Mouse (Mus musculus) stomach, embryonic 14.5 days (tissue): Measurements from ENCODE around the gene Maml3. TPM values are rescaled to one million over a fixed set of nuclear protein-coding genes. Genes with fewer than 3 reads are reported as not detected.

Experiments
- ATAC-seq: fragments of 200-750 bp; cut with Nextera tagmentation; 2 replicates; pipeline ENCODE4 v1.8.0; 2017; ENCODE audit warnings: low read depth, moderate TSS enrichment; ENCODE audit not compliant: insufficient number of reproducible peaks, insufficient read depth, low FRiP score
- H3K27ac ChIP-seq: fragments of 300-500 bp; sonication (generic); 2 replicates; pipeline ENCODE4 v1.5.1; 2014; ENCODE audit warnings: mild to moderate bottlenecking, low read length, moderate library complexity, mixed read lengths
- H3K27me3 ChIP-seq: fragments of 300-500 bp; sonication (generic); 2 replicates; pipeline ENCODE4 v1.6.1; 2014; ENCODE audit warnings: low read length, control low read depth, mixed read lengths; ENCODE audit not compliant: control insufficient read depth, insufficient read depth
- H3K36me3 ChIP-seq: fragments of 300-500 bp; sonication (generic); 2 replicates; pipeline ENCODE4 v1.6.1; 2014; ENCODE audit warnings: mild to moderate bottlenecking, control low read depth, low read length, moderate library complexity, mixed read lengths; ENCODE audit not compliant: control insufficient read depth, insufficient read depth
- H3K4me1 ChIP-seq: fragments of 300-500 bp; sonication (generic); 2 replicates; pipeline ENCODE4 v1.6.1; 2014; ENCODE audit warnings: low read length, control low read depth, mixed read lengths; ENCODE audit not compliant: control insufficient read depth, insufficient read depth
- H3K4me2 ChIP-seq: fragments of 300-500 bp; sonication (generic); replicated peaks from 2 replicates; pipeline ENCODE4 v1.6.1; 2014; ENCODE audit warnings: low read depth, low read length, control low read depth
- H3K4me3 ChIP-seq: fragments of 300-500 bp; sonication (generic); 2 replicates; pipeline ENCODE4 v1.5.1; 2014; ENCODE audit warnings: low read depth, low read length, control low read depth
- H3K9ac ChIP-seq: fragments of 300-500 bp; sonication (generic); replicated peaks from 2 replicates; pipeline ENCODE4 v1.6.1; 2014; ENCODE audit warnings: low read depth, mild to moderate bottlenecking, control low read depth, low read length, moderate library complexity, mixed read lengths
- H3K9me3 ChIP-seq: fragments of 300-500 bp; sonication (generic); 2 replicates; pipeline ENCODE4 v1.6.1; 2016; ENCODE audit warnings: low read depth, low read length, control low read depth; ENCODE audit not compliant: control insufficient read depth
- WGBS: fragments of 180-500 bp; shearing (Covaris S2); extraction: QIAGEN DNeasy Blood & Tissue Kit; methylation state at CpG from one replicate; pipeline ENCODE4 v1.1.7; 2014; 5-methylcytosine and 5-hydroxymethylcytosine counted together
- polyA plus RNA-seq: library from polyadenylated mRNA; unstranded; fragments of >200 nt; fragmentation: Nextera tagmentation; extraction: Ambion mirVana; gene quantifications from 2 replicates; pipeline ENCODE4 v1.2.1, GENCODE M21; 2014

The Maml3 gene
- polyA plus RNA-seq, 1 experiment from 2014 or later = 9.3 TPM

DNA sequence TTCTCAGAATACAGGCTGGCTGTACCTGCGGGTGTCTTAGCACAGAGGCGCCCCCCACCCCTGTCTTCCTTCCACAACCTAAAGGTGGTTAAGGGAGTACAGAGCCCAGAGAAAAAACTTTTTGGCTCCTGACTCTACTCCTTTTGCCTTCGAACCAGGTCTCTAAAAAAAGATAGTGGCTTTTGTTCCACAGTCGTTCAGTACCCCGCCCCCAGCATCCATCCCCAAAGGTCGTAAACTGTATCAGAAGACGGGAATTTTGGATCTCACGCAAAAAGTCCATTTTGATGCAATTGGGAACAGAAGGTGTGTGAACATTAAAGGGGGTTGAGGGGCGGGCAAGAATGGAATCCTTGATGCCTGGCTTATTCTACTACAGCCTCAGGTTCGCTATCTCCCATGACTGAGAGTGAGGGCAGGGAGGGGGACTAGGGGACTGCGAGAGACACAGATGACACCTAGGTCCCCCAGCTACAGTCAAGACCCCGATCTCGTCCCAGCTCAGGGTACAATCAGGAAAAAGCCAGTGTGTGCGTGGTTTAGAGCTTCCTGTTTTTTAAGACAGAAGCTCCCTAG, 3.4 kb downstream of the Maml3 start:
- Histone ChIP-seq H3K9ac (peak overlapping the region; percentile 45), H3K9me3 (no peaks in the 10 kb centered on the region), H3K4me1 (peaks cover 12% of the 10 kb centered on the region), H3K27ac (peak overlapping the region; percentile 84), H3K4me2 (peak overlapping the region; percentile 56), H3K27me3 (no peaks in the 10 kb centered on the region), H3K4me3 (peak overlapping the region; percentile 87), H3K36me3 (no peaks in the 10 kb centered on the region)
- 1% methylated on average over 14 of the region's 14 CpGs for WGBS
- ATAC-seq = peak; percentile 14; the same call in 1 of the 2 replicates

GRCm38 (mm10) chr3:52100926-52101325, 4.0 kb downstream of the Maml3 start:
- Histone ChIP-seq H3K4me1 (peaks cover 12% of the 10 kb centered on the region), H3K9ac (no peak overlapping the region), H3K36me3 (no peaks in the 10 kb centered on the region), H3K9me3 (no peaks in the 10 kb centered on the region), H3K27ac (no peak overlapping the region), H3K27me3 (no peaks in the 10 kb centered on the region), H3K4me2 (peak overlapping the region; percentile 56), H3K4me3 (peak overlapping the region; percentile 87; the same call in 1 of the 2 replicates)
- WGBS = 39% methylated on average over 9 of the region's 9 CpGs
- no peak for ATAC-seq

DNA sequence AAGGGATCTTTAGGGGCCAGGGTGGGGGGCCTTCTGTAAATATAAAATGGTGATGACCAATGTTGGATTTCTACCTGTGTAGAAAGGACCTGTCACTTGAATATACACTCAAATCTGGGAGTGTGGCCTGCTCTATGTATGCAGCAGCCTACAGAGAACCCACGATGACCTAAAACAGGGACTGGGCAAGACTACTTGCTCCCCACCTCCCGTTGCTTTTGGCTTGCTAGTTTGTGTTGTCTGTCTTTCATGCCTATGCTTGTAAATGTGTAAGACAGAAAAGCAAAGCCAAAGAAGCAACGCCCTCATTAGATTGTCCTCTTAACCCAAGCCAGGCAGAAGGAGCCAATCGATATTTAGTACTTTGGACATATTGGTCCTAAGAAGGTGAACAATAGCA, 4.6 kb downstream of the Maml3 start:
- Histone ChIP-seq H3K27ac (no peak overlapping the region; the same call in 1 of the 2 replicates), H3K9ac (no peak overlapping the region), H3K36me3 (no peaks in the 10 kb centered on the region), H3K27me3 (no peaks in the 10 kb centered on the region), H3K9me3 (no peaks in the 10 kb centered on the region), H3K4me1 (peaks cover 12% of the 10 kb centered on the region), H3K4me2 (no peak overlapping the region), H3K4me3 (no peak overlapping the region)
- WGBS = 75% methylated on average over 4 of the region's 4 CpGs
- ATAC-seq = no peak

DNA sequence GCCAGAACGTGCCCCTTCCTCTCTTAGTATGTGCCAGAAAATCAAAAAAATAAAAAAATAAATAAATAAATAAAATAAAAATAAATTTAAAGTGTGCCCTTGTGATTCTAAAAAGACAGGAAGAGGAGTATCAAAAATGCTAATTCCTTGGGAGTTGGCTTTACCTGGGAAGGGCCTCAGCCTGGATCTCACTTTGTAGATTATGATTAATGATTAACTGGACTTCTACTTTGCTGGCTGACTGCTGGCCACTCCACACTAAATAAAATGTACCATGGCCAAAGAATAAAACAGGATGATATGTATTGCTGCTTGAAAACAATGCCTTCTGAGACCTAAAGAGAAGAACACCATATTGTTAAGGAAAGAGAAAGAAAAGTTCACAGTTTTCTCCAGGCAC, 5.6 kb downstream of the Maml3 start:
- Histone ChIP-seq H3K4me2 (no peak overlapping the region; the same call in 1 of the 2 replicates), H3K4me3 (no peak overlapping the region), H3K4me1 (peaks cover 12% of the 10 kb centered on the region), H3K9me3 (no peaks in the 10 kb centered on the region), H3K27me3 (no peaks in the 10 kb centered on the region), H3K9ac (no peak overlapping the region), H3K27ac (peak overlapping the region; percentile 30; the same call in 1 of the 2 replicates), H3K36me3 (no peaks in the 10 kb centered on the region)
- no peak for ATAC-seq
- WGBS = 63% methylated on average over 1 of the region's 1 CpGs

DNA sequence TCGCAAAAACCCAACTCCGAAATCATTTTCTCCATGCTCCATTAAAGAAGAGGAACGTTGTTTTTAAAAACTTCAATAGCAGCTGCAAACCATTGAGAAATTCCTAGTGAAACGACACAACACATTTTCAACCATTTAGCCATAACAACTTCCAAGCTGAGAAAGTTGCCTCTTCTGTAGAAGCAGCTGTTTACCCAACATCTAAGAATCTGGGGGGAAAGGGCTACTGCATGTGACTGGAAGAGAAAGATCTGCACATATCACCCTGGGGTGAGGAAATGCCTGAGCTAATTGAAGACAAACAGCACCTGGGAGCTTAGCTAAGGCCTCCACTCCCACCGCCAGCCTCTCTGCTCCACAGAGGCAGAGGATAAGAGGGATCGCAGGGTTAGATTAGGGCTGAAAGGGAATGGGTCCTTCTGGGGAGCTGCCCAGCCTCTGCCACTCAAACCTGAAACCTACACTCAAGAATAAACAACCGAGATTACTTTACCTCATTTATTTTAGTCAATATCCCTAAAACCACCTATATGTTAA, 13.5 kb downstream of the Maml3 start:
- ATAC-seq = peak; percentile 53; the same call in 1 of the 2 replicates
- Histone ChIP-seq H3K27ac (peak overlapping the region; percentile 17; the same call in 1 of the 2 replicates), H3K27me3 (no peaks in the 10 kb centered on the region), H3K4me2 (no peak overlapping the region; the same call in 1 of the 2 replicates), H3K36me3 (no peaks in the 10 kb centered on the region), H3K9ac (no peak overlapping the region), H3K9me3 (no peaks in the 10 kb centered on the region), H3K4me1 (peaks cover 32% of the 10 kb centered on the region), H3K4me3 (no peak overlapping the region)
- WGBS = 28% methylated on average over 7 of the region's 7 CpGs

- no peak overlapping the region for H3K4me3 ChIP-seq
- H3K9me3 ChIP-seq = no peaks in the 10 kb centered on the region
- ATAC-seq = no peak
- no peaks in the 10 kb centered on the region for H3K27me3 ChIP-seq
- H3K9ac ChIP-seq = no peak overlapping the region
- no peaks in the 10 kb centered on the region for H3K36me3 ChIP-seq
- H3K4me1 ChIP-seq = peaks cover 32% of the 10 kb centered on the region
- WGBS = 52% methylated on average over 8 of the region's 8 CpGs
- no peak overlapping the region for H3K4me2 ChIP-seq
- no peak overlapping the region for H3K27ac ChIP-seq
Measured at GRCm38 (mm10) chr3:52090230-52090873, 14.5 kb downstream of the Maml3 start.

- no peaks in the 10 kb centered on the region for H3K27me3 ChIP-seq
- peak; percentile 90 for ATAC-seq
- peak overlapping the region; percentile 86 for H3K27ac ChIP-seq
- H3K9ac ChIP-seq = no peak overlapping the region
- no peaks in the 10 kb centered on the region for H3K36me3 ChIP-seq
- no peaks in the 10 kb centered on the region for H3K9me3 ChIP-seq
- 0 out of 2 replicates have a peak overlapping the region, but pooled peaks have one; percentile 2 for H3K4me3 ChIP-seq
- WGBS = 12% methylated on average over 19 of the region's 19 CpGs
- H3K4me2 ChIP-seq = peak overlapping the region; percentile 27
- peaks cover 32% of the 10 kb centered on the region for H3K4me1 ChIP-seq
Measured at GRCm38 (mm10) chr3:52088458-52089341, 16.2 kb downstream of the Maml3 start.
